Mouse (Mus musculus) frontal cortex, postnatal 25 days (tissue): ENCODE results near the gene Fkbp15.

Experiments used
- DNase-seq, 2 experiments: peaks; one replicate each; pipeline ENCODE4 v3.0.0; 2022; ENCODE audit warnings: low spot score in 2 of 2

Fkbp15 gene

DNA sequence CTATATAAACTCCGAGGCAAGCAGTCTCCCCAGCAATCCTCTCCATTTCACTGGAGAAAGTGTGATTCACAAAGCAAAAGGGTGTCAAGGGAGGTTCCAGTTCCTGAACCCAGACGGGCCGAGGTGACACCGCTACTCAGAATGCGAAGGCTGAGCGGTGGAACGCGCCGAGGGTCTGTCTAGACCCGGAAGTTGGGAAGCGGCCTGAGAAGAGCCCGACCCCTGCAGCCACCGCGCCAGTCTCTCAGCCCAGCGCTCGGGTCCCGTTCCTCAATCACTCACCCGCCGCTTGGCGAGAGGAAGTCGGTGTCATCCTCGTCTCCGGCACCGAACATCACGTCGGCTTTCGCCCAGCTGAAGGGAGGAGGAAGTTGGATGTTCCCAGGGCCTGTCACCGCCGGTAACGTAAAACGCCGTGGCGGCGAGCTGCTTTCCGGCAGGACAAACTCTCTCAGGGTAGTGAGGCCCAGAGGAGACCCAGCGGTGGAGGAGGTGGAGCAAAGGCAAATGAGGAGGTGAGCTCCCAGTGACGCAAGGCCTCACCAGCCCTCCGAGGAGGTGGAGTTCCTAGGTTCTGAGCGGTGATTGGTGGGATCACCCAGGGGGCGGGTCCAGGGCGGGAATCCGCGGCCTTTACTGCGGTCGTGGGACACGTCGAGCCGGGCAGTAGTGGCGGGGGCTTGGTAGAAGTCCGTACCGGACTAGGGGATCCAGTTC is at the start of gene Fkbp15, which contains the start of gene Slc31a1:
TSS of gene Fkbp15 (minus strand) at position 461 of the 717 bp plus-strand sequence.
TSS of gene Slc31a1 (plus strand) at position 640 of the 717 bp plus-strand sequence.
- peak; percentile 94 to 96 for DNase-seq

DNA sequence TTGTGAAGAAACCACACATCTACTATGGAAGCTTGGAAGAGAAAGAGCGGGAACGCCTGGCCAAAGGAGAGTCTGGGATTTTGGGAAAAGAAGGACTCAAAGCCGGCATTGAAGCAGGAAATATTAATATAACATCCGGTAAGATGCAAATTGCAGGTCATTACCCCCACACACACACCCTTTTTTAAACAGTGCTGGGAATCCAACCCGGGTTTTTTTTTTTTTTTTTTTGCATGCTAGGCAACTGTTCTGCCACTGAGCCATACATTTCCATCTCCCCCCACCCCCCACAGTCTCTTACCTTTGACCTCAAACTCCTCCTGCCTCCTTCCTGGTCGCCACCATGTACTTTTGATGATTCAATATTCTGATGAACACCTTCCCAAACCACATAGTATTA is 49.3 kb upstream of the Fkbp15 start:
- DNase-seq, result no peak

DNA sequence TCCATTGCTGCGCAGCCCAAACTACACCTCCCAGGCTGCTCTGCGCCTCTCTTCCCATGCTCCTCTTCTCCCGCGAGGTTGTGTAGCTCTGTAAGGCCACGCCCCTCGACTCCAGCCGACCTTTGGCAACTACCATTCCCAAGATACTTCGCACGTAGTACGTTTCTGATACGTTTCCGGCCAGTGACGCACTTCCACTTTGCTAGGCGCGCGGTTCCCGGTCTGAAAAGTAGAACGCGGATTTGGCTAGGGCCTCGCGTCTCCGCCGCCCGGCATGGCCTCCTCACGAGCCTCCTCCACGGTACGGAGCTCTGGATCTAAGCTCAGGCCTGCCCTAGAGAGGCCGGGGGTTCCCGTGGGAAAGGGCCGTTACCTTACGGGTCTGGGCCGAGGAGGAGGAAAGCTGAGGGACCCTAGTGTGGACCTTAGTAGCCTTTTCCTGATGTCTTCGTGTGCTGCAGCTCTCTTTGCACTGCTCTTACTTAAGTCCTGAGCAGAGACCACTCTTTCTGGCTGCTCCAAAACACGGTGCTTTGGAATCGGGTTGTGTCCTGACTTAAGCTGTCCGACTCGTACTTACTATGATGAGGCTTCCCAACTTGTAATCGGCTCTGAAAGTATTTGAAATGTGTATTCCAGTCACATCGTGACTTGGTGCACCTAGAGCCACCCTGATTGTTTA is 48.4 kb upstream of the Fkbp15 start, which contains the start of the genes Cdc26 and Prpf4:
TSS of gene Cdc26 (minus strand) at position 42 of the 682 bp plus-strand sequence.
TSS of gene Prpf4 (plus strand) at position 197 of the 682 bp plus-strand sequence.
- peak; percentile 95 to 96 for DNase-seq

DNA sequence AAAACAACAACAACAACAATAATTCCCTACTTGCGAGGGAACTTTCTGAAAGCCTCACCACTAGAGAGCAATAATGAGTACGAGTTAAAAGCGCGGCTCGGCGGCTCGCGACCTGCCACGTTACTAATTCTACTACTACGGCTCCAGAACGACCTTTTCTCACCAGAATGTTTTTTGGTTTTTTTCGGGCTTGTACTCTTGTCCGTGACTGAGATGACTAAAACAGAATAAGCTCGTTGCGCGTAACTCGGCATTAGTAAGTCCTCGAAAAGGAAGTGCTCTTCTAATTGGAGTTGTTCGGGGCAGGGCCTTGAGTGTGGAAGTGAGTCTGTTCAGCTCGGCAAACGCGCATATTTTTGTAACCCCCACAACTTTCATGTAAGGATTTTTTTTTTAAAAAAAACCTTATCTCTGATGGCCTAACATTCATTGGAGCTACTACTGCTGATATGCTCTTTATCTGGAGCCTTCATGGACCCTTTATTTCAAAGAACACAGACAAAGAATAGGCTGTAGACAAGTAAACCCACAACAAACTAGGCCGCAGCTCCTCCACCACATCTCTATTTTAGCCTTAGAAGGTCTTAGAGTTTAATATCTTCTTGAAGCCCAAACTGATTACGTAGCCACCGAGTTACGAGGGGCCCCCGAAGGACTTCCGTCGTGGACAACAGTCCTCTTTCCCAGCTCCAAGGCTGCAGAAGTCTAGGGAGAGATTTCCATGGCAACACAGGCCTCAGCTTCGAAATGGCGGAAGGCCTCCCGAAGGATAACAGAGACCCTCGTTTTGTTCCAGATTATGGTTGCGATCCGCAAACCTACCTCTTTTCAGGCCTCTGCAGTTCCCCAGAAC is 47.6 kb upstream of the Fkbp15 start:
- DNase-seq, result peak; percentile 25 to 39

DNA sequence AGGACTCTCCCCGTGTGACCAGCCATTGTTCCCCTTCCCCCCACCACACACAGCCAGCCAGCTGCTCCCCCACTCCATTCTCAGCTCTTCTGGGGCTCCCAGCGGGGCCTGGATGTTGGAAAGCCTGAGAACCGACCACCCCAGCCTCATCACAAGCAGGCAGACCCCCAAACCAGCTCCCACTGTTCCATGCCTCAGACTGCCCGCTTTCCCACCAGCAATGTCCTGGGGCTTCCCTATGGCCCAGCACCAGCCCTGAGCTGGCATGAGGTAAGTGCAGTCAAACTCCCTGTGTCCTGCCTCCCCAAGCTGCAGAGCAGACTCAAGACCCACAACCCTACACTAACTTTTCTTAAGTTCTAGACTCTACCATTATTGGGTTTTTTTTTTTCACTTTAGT is 45.8 kb upstream of the Fkbp15 start:
- DNase-seq, result no peak

DNA sequence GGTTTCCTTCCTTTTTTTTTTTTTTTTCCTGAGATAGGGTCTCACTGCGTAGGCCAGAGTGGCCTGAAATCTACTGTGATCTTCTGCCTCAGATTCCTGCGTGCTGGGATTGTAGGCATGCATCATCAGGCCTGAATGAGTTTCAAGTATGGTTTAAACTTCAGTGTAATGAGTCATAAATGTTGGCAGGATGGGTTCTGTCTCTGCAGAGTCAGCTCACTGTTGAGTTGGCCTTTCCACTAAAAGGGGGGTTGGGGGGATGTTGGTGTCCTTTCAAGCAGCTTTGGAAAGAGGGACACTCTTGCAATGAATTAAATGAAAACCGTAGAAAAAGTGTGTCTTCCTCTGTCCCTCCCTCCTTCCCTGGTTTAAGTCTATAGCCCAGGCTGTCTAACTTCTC is 38.6 kb upstream of the Fkbp15 start:
- DNase-seq, result no peak

DNA sequence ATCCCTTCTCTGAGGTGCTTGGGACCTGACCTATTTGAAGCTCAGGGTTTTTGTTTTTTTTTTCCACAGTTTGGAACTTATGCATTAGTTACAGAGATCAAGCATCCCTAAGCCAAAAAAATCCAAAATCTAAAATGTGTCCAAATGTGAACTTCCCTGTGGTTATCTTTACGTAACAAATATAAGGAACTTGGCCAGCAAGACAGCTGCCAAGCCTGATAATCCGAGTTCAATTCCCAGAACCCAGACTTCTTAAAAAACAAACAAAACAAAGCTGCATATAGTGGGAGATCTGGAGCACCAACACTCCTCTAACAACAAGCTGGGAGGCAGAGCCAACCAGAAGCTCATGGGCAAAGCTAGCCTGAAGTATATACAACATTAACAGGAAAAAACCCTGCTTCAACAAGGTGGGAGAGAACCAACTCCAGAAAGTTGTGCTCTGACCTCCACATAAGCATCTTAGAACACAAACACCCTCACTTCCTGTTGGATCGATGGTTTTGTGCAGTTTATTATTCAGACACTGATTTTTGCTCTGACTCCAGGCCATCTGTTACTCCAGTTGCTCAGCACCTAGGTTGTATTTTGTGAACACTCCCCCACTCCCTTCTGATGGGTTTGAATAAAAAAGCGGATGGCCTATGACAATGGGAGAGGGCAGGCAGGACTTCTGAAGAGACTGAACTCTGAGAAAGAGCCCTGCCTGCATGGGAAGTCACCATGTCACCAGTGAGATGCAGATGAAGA is 37.4 kb upstream of the Fkbp15 start:
- DNase-seq, result no peak

DNA sequence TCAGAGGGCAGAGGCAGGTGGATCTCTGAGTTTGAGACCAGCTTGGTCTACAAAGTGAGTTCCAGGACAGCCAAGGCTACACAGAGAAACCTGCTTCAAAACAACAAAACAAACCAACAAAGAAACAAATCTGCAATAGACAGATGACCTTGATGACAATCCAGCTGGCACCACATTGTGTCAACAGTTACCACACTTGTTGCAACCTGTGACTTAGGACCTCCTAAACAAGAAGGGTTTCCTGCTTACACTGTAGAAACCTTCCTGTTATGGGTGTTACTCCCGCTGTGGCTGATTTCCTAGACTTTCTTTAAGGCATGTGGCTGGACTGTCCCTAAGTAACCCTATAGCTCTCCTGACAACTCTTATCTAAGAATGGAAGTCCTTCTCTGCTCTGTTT is 35.5 kb upstream of the Fkbp15 start:
- no peak for DNase-seq

DNA sequence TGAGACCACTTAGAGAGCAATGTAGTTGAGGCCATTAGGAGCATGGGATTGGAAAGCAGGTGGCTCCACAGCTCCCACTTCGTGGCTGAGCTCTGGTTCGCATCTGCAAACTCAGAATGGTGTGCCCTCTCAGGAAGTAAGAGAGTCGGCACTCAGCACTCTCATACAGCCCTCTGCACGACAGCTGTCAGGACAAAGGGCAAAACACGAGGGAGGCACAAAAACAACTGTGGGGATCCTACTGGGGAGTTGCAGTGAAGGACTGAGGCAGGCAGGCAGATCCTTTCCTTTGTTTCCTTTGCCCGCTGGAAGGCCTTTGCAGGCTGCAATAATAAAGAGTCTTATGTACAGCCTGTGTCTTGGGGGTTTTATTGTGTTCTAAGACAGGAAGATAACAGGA is 33.1 kb upstream of the Fkbp15 start:
- no peak for DNase-seq

DNA sequence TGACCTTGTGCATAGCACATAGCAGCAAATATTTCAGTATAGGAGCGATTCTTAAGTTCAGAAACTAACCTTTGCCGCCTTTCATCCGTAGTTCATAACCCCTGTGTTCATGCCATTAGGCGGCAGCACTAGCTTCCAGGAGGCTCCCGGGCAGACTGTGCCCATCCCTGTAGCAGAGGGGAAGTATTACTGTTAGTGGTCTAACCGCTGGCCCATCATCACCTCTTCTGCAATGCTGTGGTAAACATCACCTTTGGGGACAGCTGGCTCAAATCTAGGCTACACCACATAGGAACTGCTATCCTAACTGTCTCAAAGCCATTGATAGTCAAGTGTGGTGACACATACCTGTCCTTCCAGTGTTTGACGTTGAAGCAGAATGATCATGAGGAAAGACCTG is 31.5 kb upstream of the Fkbp15 start:
- no peak for DNase-seq

DNA sequence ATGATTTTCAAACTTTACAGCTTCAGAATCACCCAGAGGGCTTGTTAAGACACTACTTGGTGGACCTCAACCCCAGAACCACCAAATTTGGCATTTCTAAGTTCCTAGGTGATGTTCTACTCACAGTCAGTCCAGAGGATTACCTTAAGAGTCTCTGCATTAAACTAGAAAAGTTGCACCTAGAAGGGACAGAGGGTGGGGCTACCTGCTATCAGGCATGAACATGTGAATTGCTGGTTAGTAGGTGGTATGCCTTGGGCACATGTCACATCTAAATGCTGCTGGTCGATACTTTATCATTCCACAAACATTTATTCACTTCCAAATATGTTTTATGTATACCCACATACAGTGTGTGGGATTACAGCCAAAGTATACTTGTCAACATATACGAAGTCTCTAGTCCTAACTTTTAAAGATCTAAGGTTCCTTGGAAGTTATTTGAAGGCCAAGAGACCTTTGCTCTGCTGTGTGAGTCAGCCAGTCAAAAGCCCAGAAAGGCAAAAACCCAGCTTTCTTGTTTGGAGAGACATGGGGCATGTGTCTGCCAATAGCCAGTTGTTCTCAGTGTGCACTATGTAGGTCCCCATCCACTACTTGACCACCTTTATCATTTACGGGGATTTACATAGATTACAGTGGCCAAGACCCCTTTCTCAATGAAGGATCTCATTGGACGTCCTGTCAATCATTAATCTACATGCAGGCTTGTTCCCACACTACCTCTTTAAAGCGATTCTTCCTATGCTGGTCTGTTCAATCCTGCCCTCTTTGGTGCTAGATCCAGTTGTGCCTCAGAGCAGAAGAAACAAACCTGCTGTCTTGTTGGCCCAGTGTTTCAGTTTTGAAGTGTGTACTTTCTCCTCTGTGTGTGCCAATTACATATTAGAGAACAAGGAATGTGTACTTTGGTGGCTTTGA is 29.5 kb upstream of the Fkbp15 start:
- DNase-seq, result no peak

DNA sequence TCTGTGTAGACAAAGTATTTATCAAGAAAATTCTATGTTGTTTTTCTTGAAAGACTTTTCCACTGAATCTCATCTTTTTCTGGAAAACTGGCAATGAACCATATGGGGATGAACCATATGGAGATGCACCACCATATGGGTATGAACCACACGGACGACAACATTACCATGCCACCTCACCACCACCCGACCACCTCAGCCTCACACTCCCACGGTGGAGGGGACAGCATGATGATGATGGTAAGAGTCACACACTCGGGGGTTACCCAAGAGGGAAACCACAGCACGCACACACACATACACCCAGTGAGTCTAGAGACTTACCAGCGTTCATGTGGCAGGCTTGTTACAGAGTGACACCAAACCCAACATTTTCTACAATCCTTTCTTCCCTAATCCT is 25.1 kb upstream of the Fkbp15 start:
- no peak for DNase-seq

DNA sequence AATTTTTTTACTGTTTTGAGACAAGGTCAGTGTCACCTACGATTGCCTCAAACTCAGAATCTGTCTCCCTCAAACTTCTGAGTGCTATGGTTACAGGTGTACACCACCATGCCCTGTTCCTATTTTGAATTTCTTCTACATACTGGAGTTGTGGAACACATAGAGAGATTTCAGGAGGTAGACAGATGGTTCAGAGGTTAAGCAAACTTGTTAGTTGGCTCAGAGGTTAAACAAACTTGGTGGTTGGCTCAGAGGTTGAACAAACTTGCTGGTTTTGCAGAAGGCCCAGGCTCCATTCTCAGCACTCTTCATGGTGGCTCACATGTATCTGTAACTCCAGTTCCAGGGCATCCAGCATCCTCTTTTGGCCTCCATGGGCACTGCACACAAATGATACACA is 23.8 kb upstream of the Fkbp15 start:
- no peak for DNase-seq

DNA sequence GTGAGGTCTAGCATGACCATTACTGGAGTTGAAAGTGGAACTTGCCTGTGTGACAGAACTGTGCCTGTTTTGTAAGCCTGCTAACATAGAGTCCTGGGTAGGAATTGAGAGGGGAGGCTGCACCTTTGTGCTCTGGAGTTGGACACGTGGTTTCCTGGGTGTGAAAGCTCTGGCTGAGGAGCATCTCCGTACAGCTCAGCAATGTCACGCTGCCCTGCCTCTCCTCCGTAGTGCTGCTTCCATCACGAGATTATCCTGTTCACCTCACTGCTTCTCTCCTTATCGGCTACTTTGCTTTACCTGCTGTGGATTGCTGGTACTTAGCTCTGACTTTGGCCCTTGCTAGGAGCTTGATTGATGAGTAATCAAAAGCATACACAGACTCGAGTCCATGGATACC is 23.4 kb upstream of the Fkbp15 start:
- DNase-seq, result no peak

DNA sequence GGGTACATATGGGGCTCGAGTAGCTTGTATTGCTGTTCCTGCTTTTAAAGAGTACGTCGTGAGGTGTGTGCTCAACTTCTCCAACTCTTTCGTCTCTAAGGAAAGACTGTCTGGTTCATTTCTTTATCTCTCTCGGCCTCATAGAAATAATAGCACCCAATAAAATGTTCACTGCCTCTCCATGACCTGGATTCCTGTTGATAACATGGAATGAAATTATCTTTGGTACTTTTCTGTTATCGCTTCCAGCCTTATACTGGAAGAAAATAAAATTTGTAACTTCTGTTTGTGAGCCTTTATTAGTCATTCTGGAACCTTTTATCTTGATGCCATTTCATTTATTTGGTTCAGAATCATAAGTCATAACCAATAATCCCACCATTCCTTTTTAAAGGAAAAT is 22.9 kb upstream of the Fkbp15 start:
- DNase-seq, result no peak

DNA sequence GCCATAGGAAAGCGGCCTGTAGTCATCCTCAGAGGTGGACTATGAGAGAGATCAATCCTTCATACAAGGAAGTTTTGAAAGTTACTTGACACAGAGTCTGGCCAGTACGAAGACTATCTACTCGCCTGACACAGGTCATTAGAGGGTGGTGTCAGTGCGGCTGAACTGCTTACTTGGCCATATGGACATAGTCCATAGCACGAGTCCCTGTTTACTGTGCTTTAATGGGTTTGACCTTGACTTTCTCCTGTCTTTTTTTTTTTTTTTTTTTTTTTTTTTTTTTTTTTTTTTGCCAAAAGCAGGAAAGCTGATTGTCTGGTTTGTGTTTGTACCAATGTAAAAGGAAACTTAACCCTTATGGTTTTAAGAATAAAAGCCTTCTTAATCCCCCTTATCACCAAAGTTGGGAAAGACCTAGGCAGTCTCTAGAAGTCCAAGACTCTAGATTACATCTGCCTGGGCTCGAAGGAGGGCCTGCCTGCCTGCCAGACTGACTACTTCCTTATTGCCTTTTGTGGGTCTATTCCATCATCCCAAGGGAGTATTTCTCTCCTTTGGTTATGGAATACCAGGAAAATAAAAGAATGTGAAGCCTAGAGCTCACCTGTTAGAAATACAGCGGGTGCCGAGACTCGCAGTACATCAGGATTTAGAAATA is 19.5 kb upstream of the Fkbp15 start:
- DNase-seq, result no peak

DNA sequence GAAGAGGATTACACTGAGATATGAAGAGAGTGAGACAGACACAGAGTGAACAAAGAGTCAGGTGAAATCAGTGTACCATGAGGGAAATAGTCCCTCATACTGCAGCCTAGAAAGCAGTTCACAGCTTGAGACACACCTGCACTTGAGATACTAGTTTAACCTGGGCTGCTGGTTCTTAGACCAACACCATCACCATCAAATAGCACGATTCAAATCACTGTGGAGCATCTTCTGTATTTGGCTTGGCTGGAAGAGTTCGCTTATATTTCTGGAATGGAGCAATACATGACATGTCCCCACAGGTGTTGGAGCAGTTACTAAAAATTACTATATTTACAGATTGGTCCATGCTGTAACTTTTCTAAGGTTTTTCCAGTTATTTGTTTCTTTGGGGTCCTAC is 15.8 kb upstream of the Fkbp15 start:
- no peak for DNase-seq

DNA sequence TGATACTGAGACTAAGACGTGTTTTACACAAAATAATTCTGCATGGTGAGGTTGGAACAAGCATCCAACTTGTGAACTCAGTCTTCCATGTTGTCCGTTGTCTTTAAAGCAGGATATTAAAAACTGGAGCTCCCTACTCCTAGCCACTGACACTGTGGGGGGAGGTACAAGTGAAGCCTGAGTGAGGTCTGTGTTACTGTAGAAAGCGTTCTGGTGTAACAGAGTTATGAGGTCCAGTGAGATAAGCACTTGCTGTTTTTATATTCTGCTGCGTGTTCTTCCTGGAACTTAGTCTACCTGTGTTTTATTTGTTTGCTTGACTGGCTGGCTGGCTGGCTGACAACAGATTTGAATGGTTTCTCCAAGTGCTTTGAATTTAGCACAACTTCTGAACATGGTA is 14.0 kb upstream of the Fkbp15 start:
- no peak for DNase-seq

DNA sequence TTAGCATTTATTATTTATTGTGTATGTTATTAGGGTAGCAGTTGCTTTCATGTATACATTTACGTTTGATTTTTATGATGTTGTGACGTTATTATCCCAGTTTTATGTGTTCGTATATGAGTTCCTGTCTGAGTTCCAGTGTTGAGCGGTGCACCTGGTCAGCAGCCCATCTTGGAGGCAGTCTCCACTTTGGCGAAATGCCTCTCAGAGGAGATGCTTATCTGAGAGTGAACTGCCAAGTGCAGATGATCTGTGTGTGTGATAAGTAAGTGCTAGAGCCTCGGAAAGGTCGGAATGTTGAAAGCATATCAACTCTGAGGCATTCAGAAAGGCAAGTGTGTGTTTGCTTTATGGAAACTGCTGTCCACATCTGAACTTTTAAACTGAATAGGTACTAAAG is 13.3 kb upstream of the Fkbp15 start:
- DNase-seq, result no peak
